Mouse (Mus musculus) thymus, adult 2 months (tissue): ENCODE results near the gene Trim45. TPM values are rescaled to one million over a fixed set of nuclear protein-coding genes. Genes with fewer than 3 reads are reported as not detected.

Source experiments
- DNase-seq: peaks from one replicate; pipeline ENCODE4 v3.0.0; 2021
- H3K27ac ChIP-seq: fragments of 200-500 bp; 2 replicates; pipeline ENCODE4 v1.5.1; 2012; ENCODE audit warnings: low read length, control low read depth; ENCODE audit not compliant: control insufficient read depth, insufficient read depth
- H3K27me3 ChIP-seq: fragments of 200-500 bp; 2 replicates; pipeline ENCODE4 v1.6.1; 2012; ENCODE audit warnings: mild to moderate bottlenecking, low read length, moderate library complexity, mixed read lengths; ENCODE audit not compliant: control insufficient read depth, insufficient read depth
- H3K36me3 ChIP-seq: fragments of 200-500 bp; 2 replicates; pipeline ENCODE4 v1.6.1; 2012; ENCODE audit warnings: mild to moderate bottlenecking, low read length, moderate library complexity; ENCODE audit not compliant: control insufficient read depth, insufficient read depth
- H3K4me1 ChIP-seq: fragments of 200-500 bp; replicated peaks from 2 replicates; pipeline ENCODE4 v1.6.1; 2012; ENCODE audit warnings: low read length; ENCODE audit not compliant: control insufficient read depth, insufficient read depth
- H3K4me3 ChIP-seq: fragments of 200-500 bp; 2 replicates; pipeline ENCODE4 v1.5.1; 2012; ENCODE audit warnings: mild to moderate bottlenecking, low read length, control low read depth, moderate library complexity; ENCODE audit not compliant: control insufficient read depth, insufficient read depth
- CTCF ChIP-seq: fragments of 200-500 bp; IDR thresholded peaks from 2 replicates; pipeline ENCODE4 v1.5.1; 2012; ENCODE audit warnings: mild to moderate bottlenecking, control low read depth, low read length, moderate library complexity, borderline replicate concordance; ENCODE audit not compliant: control insufficient read depth, poor library complexity, insufficient read depth; ENCODE audit errors: extremely low read depth
- POLR2A ChIP-seq: fragments of 200-500 bp; IDR thresholded peaks from 2 replicates; pipeline ENCODE4 v1.6.1; 2012; ENCODE audit warnings: mild to moderate bottlenecking, low read length, control low read depth, moderate library complexity; ENCODE audit not compliant: control insufficient read depth, poor library complexity, insufficient read depth; ENCODE audit errors: extremely low read depth
- WGBS: fragments of 180-500 bp; shearing (Covaris S2); methylation state at CpG from one replicate; pipeline ENCODE4 v1.1.7; 2018; 5-methylcytosine and 5-hydroxymethylcytosine counted together
- polyA plus RNA-seq: library from polyadenylated mRNA; depleted of rRNA; stranded (reverse); fragments of >200 nt; gene quantifications from 2 replicates; pipeline ENCODE4 v1.2.3, GENCODE M21; 2012

Gene Trim45
- polyA plus RNA-seq, 1 experiment: 3.2 TPM

GRCm38 (mm10) chr3:100892383-100893335 is 29.3 kb upstream of the Trim45 start:
- Histone ChIP-seq H3K4me3 (no peak overlapping the region), H3K27ac (no peak overlapping the region), H3K36me3 (no peaks in the 10 kb centered on the region), H3K27me3 (no peaks in the 10 kb centered on the region), H3K4me1 (no peaks in the 10 kb centered on the region)
- WGBS: 84% methylated on average over 11 of the region's 11 CpGs
- TF ChIP-seq POLR2A: no peak
- no peak for TF ChIP-seq CTCF
- no peak for DNase-seq

GRCm38 (mm10) chr3:100895500-100895899 is 26.5 kb upstream of the Trim45 start:
- Histone ChIP-seq H3K4me1 (no peaks in the 10 kb centered on the region), H3K36me3 (no peaks in the 10 kb centered on the region), H3K27me3 (no peaks in the 10 kb centered on the region), H3K27ac (no peak overlapping the region), H3K4me3 (no peak overlapping the region)
- WGBS: 91% methylated on average over 6 of the region's 6 CpGs
- no peak for DNase-seq
- TF ChIP-seq CTCF (no peak), POLR2A (no peak)

GRCm38 (mm10) chr3:100906128-100906527 is 15.9 kb upstream of the Trim45 start:
- WGBS: 28% methylated on average over 6 of the region's 6 CpGs
- DNase-seq: no peak
- H3K27me3 ChIP-seq: no peaks in the 10 kb centered on the region
- H3K27ac ChIP-seq: no peak overlapping the region
- no peak overlapping the region for H3K4me3 ChIP-seq
- no peaks in the 10 kb centered on the region for H3K36me3 ChIP-seq
- TF ChIP-seq POLR2A (no peak), CTCF (no peak)
- H3K4me1 ChIP-seq: no peaks in the 10 kb centered on the region; the same call in 1 of the 2 replicates

- no peaks in the 10 kb centered on the region for H3K27me3 ChIP-seq
- H3K4me3 ChIP-seq: no peak overlapping the region
- DNase-seq: peak; percentile 27
- 53% methylated on average over 3 of the region's 3 CpGs for WGBS
- TF ChIP-seq CTCF: no peak
- TF ChIP-seq POLR2A: no peak
- H3K36me3 ChIP-seq: no peaks in the 10 kb centered on the region
- H3K27ac ChIP-seq: no peak overlapping the region
- H3K4me1 ChIP-seq: no peaks in the 10 kb centered on the region; the same call in 1 of the 2 replicates
Measured at GRCm38 (mm10) chr3:100906916-100907315, 15.1 kb upstream of the Trim45 start.

GRCm38 (mm10) chr3:100908594-100908993 is 13.4 kb upstream of the Trim45 start:
- Histone ChIP-seq H3K4me1 (no peaks in the 10 kb centered on the region; the same call in 1 of the 2 replicates), H3K27ac (no peak overlapping the region), H3K4me3 (no peak overlapping the region), H3K27me3 (no peaks in the 10 kb centered on the region), H3K36me3 (no peaks in the 10 kb centered on the region)
- no peak for DNase-seq
- TF ChIP-seq POLR2A: no peak
- TF ChIP-seq CTCF: no peak
- 8% methylated on average over 6 of the region's 6 CpGs for WGBS

- no peak for TF ChIP-seq POLR2A
- no peak for TF ChIP-seq CTCF
- no peaks in the 10 kb centered on the region; the same call in 1 of the 2 replicates for H3K4me1 ChIP-seq
- H3K27ac ChIP-seq: no peak overlapping the region
- no peak for DNase-seq
- no peaks in the 10 kb centered on the region for H3K36me3 ChIP-seq
- WGBS: 93% methylated on average over 5 of the region's 5 CpGs
- H3K27me3 ChIP-seq: no peaks in the 10 kb centered on the region
- H3K4me3 ChIP-seq: no peak overlapping the region
Measured at GRCm38 (mm10) chr3:100910621-100911020, 11.4 kb upstream of the Trim45 start.
